Mouse (Mus musculus) left cerebral cortex, adult 2 months (tissue): ENCODE data around the gene Abcc10. TPM values are rescaled to one million over a fixed set of nuclear protein-coding genes. Genes with fewer than 3 reads are reported as not detected.

Experiments
- DNase-seq, 2 experiments: peaks; one replicate each; pipeline ENCODE4 v3.0.0; 2021 to 2022; ENCODE audit warnings: low spot score in 2 of 2, mixed read lengths in 1 of 2; ENCODE audit errors: extremely low spot score in 1 of 2
- H3K27ac ChIP-seq: fragments of 200-600 bp; 2 replicates; pipeline ENCODE4 v1.8.1; 2022
- H3K4me3 ChIP-seq: fragments of 200-600 bp; 2 replicates; pipeline ENCODE4 v1.8.1; 2022
- CTCF ChIP-seq: fragments of 200-600 bp; IDR thresholded peaks from 2 replicates; pipeline ENCODE4 v1.8.1; 2022; ENCODE audit warnings: antibody characterized with exemption, mild to moderate bottlenecking, moderate library complexity
- intact Hi-C: fragments of 180-260 bp; cut with DNase I; formaldehyde crosslinking; loops from one replicate; pipeline ENCODE4 v1.15.1; 2025
- total RNA-seq, 2 experiments: library from RNA; stranded (reverse); gene quantifications; 2 replicates each; pipeline ENCODE4 v1.2.3; 2021

Gene Abcc10
- total RNA-seq, 2 experiments from 2014 or later, result 10.0 to 11.5 TPM

- no peak for TF ChIP-seq CTCF
- DNase-seq, result no peak
- no peak overlapping the region for H3K4me3 ChIP-seq
- intact Hi-C loops, result no loop called here
- no peak overlapping the region for H3K27ac ChIP-seq
Observed at GRCm38 (mm10) chr17:46310515-46310914, 17.6 kb downstream of the Abcc10 start.

GRCm38 (mm10) chr17:46309835-46310234 lies 18.3 kb downstream of the Abcc10 start:
- no peak overlapping the region for H3K27ac ChIP-seq
- no peak for DNase-seq
- intact Hi-C loops, result no loop called here

GRCm38 (mm10) chr17:46306956-46307355 lies 21.2 kb downstream of the Abcc10 start:
- Histone ChIP-seq H3K27ac (no peak overlapping the region), H3K4me3 (no peak overlapping the region)
- no peak for DNase-seq
- intact Hi-C loops, result no loop called here
- no peak for TF ChIP-seq CTCF

More at GRCm38 (mm10) chr17:46309835-46310234, 18.3 kb downstream of the Abcc10 start:
- H3K4me3 ChIP-seq, result no peak overlapping the region
- TF ChIP-seq CTCF, result no peak

- Histone ChIP-seq H3K4me3 (no peak overlapping the region), H3K27ac (no peak overlapping the region)
- DNase-seq, result no peak
- TF ChIP-seq CTCF, result no peak
- intact Hi-C loops, result no loop called here
Observed at GRCm38 (mm10) chr17:46304184-46304583, 24.0 kb downstream of the Abcc10 start.

GRCm38 (mm10) chr17:46301892-46302291 lies 26.3 kb downstream of the Abcc10 start:
- DNase-seq, result peak in 1 of 2 experiments; percentile 29
- TF ChIP-seq CTCF, result no peak
- Histone ChIP-seq H3K27ac (peak overlapping the region; percentile 66), H3K4me3 (no peak overlapping the region)
- intact Hi-C loops, result no loop called here

- intact Hi-C loops, result loop anchor here (1.0 kb wide), 1 partner anchor 32 kb away; no protein-coding TSS in a partner anchor
- DNase-seq, result peak; percentile 85 to 90
- peak; percentile 96 for TF ChIP-seq CTCF
- Histone ChIP-seq H3K4me3 (peak overlapping the region; percentile 74), H3K27ac (peak overlapping the region; percentile 91)
Observed at GRCm38 (mm10) chr17:46298220-46298913, 29.8 kb downstream of the Abcc10 start.

GRCm38 (mm10) chr17:46297364-46298219 lies 30.6 kb downstream of the Abcc10 start, which contains the start of gene Dlk2:
Gene Dlk2, plus strand, starts transcription at chr17:46297421.
- no peak for TF ChIP-seq CTCF
- DNase-seq, result peak; percentile 56 to 71

GRCm38 (mm10) chr17:46297028-46297363 lies 31.2 kb downstream of the Abcc10 start:
- TF ChIP-seq CTCF, result no peak
- no peak for DNase-seq
- Histone ChIP-seq H3K4me3 (peak overlapping the region; percentile 74), H3K27ac (peak overlapping the region; percentile 87)
- intact Hi-C loops, result loop anchor here (2.0 kb wide), 1 partner anchor 14 kb away; the partner anchor contains the start of gene Tjap1

More at GRCm38 (mm10) chr17:46297364-46298219, 30.6 kb downstream of the Abcc10 start, which contains the start of gene Dlk2:
- intact Hi-C loops, result loop anchor here (1.0 to 2.0 kb wide), 2 partner anchors 15 to 31 kb away; partner anchors contain the start of gene Tjap1
- Histone ChIP-seq H3K4me3 (peak within 1 kb of the TSS; percentile 74), H3K27ac (peak within 1 kb of the TSS; percentile 91)

GRCm38 (mm10) chr17:46296601-46297000 lies 31.6 kb downstream of the Abcc10 start:
- no peak for DNase-seq
- no peak for TF ChIP-seq CTCF
- Histone ChIP-seq H3K27ac (peak overlapping the region; percentile 87), H3K4me3 (peak overlapping the region; percentile 74)
- intact Hi-C loops, result loop anchor here (2.0 kb wide), 1 partner anchor 14 kb away; the partner anchor contains the start of gene Tjap1

GRCm38 (mm10) chr17:46287678-46288095 lies 40.5 kb downstream of the Abcc10 start:
- H3K4me3 ChIP-seq, result no peak overlapping the region
- no peak for TF ChIP-seq CTCF
- no peak overlapping the region for H3K27ac ChIP-seq
- no peak for DNase-seq
- intact Hi-C loops, result no loop called here

- Histone ChIP-seq H3K4me3 (no peak overlapping the region), H3K27ac (no peak overlapping the region)
- TF ChIP-seq CTCF, result no peak
- DNase-seq, result no peak
- intact Hi-C loops, result no loop called here
Observed at GRCm38 (mm10) chr17:46285407-46285806, 42.7 kb downstream of the Abcc10 start.

GRCm38 (mm10) chr17:46284653-46285052 lies 43.5 kb downstream of the Abcc10 start:
- intact Hi-C loops, result no loop called here
- Histone ChIP-seq H3K27ac (no peak overlapping the region), H3K4me3 (no peak overlapping the region)
- no peak for DNase-seq
- no peak for TF ChIP-seq CTCF
